Mouse (Mus musculus): ENCODE results near the gene Phf23. TPM values are rescaled to one million over a fixed set of nuclear protein-coding genes. Genes with fewer than 3 reads are reported as not detected.

Phf23 gene
- polyA plus RNA-seq, 1 experiment from 2014 or later = 75.0 TPM

DNA sequence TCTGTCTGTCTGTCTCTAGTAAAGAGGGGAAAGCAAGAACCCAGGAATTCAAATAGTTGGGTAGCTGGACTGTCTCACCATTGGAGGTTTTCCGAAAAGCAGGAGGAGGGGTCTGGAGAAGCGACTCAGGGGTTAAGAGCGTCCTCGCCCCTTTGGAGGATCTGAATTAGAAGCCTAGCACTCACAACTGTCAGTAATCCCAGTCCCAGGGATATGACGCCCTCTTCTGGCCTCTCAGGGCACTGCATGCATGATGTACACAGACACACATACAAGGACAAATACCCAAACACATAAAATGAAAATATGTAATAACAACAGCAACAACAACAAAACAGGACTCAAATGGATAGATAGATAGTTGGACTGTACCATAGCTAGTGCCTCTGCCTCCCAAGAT is 35.0 kb upstream of the Phf23 start:
- ATAC-seq (ENCODE audit: borderline replicate concordance, extremely low read depth, low FRiP score, low TSS enrichment) = no peak

GRCm38 (mm10) chr11:69961841-69962240 is 33.7 kb upstream of the Phf23 start:
- WGBS = 33% methylated on average over 5 of the region's 5 CpGs
- H3K9ac ChIP-seq = no peak overlapping the region
- peaks cover 7% of the 10 kb centered on the region; the same call in 1 of the 2 replicates for H3K4me1 ChIP-seq
- H3K4me2 ChIP-seq = no peak overlapping the region
- H3K4me3 ChIP-seq = no peak overlapping the region
- peaks cover 55% of the 10 kb centered on the region for H3K27me3 ChIP-seq
- no peaks in the 10 kb centered on the region for H3K36me3 ChIP-seq
- H3K9me3 ChIP-seq = no peaks in the 10 kb centered on the region
- H3K27ac ChIP-seq = no peak overlapping the region
- no peak for ATAC-seq (ENCODE audit: borderline replicate concordance, extremely low read depth, low FRiP score, low TSS enrichment)

More for the DNA sequence above, 35.0 kb upstream of the Phf23 start:
- no peak overlapping the region for H3K27ac ChIP-seq
- H3K4me2 ChIP-seq = no peak overlapping the region
- 32% methylated on average over 5 of the region's 5 CpGs for WGBS
- H3K9me3 ChIP-seq = no peaks in the 10 kb centered on the region
- H3K9ac ChIP-seq = no peak overlapping the region
- H3K36me3 ChIP-seq = no peaks in the 10 kb centered on the region
- H3K4me3 ChIP-seq = no peak overlapping the region
- H3K4me1 ChIP-seq = 0 out of 2 replicates have a peak, but pooled peaks cover 3% of the 10 kb centered on the region
- H3K27me3 ChIP-seq = peaks cover 43% of the 10 kb centered on the region

GRCm38 (mm10) chr11:69964650-69965270 is 30.8 kb upstream of the Phf23 start, which contains the start of gene Cldn7:
Gene Cldn7, plus strand, starts transcription at chr11:69964779.
- H3K9ac ChIP-seq = peak within 1 kb of the TSS; percentile 54
- peaks cover 16% of the 10 kb centered on the region for H3K36me3 ChIP-seq
- no peaks in the 10 kb centered on the region for H3K9me3 ChIP-seq
- peak within 1 kb of the TSS; percentile 54 for H3K4me3 ChIP-seq
- H3K4me1 ChIP-seq = peaks cover 8% of the 10 kb centered on the region; the same call in 1 of the 2 replicates
- peaks cover 63% of the 10 kb centered on the region for H3K27me3 ChIP-seq
- ATAC-seq (ENCODE audit: borderline replicate concordance, extremely low read depth, low FRiP score, low TSS enrichment) = no peak
- 7% methylated on average over 24 of the region's 24 CpGs for WGBS
- peak within 1 kb of the TSS; percentile 84 for H3K27ac ChIP-seq
- H3K4me2 ChIP-seq = peak within 1 kb of the TSS; percentile 61

- Histone ChIP-seq H3K27ac (peak overlapping the region; percentile 84), H3K36me3 (peaks cover 23% of the 10 kb centered on the region), H3K27me3 (peaks cover 63% of the 10 kb centered on the region), H3K4me3 (peak overlapping the region; percentile 54), H3K4me2 (peak overlapping the region; percentile 61), H3K4me1 (peaks cover 8% of the 10 kb centered on the region; the same call in 1 of the 2 replicates), H3K9me3 (no peaks in the 10 kb centered on the region), H3K9ac (peak overlapping the region; percentile 54)
- ATAC-seq (ENCODE audit: borderline replicate concordance, extremely low read depth, low FRiP score, low TSS enrichment) = peak; percentile 75
- 3% methylated on average over 49 of the region's 49 CpGs for WGBS
Observed at GRCm38 (mm10) chr11:69965271-69966005, 30.1 kb upstream of the Phf23 start.

- Histone ChIP-seq H3K27me3 (peaks cover 63% of the 10 kb centered on the region), H3K27ac (peak overlapping the region; percentile 71), H3K4me1 (peaks cover 8% of the 10 kb centered on the region; the same call in 1 of the 2 replicates), H3K4me2 (peak overlapping the region; percentile 61), H3K9ac (peak overlapping the region; percentile 54), H3K9me3 (no peaks in the 10 kb centered on the region), H3K4me3 (peak overlapping the region; percentile 54), H3K36me3 (peaks cover 25% of the 10 kb centered on the region)
- 2% methylated on average over 59 of the region's 59 CpGs for WGBS
- 0 out of 2 replicates have a peak, but pooled peaks have one; percentile 52 for ATAC-seq (ENCODE audit: borderline replicate concordance, extremely low read depth, low FRiP score, low TSS enrichment)
Observed at GRCm38 (mm10) chr11:69966006-69966859, 29.3 kb upstream of the Phf23 start.

DNA sequence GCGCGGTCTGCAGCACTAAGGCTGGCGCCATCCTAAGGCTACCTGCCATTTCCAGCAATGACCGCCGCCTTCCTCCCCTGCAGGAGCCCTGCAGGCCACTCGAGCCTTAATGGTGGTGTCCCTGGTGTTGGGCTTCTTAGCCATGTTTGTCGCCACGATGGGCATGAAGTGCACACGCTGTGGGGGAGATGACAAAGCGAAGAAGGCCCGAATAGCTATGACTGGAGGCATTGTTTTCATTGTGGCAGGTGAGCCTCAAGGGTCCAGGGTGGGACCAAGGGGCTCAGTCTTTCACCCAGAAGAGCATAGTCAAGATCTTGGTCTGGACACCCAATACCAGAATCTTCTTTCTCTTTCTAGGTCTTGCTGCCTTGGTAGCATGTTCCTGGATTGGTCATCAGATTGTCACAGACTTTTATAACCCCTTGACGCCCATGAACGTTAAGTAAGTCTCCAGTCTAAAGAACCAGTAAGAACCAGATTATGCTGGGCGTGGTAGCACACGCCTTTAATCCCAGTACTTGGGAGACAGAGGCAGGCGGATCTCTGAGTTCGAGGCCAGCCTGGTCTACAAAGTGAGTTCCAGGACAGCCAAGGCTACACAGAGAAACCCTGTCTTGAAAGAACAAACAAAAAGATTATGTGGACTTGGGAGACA is 28.6 kb upstream of the Phf23 start:
- Histone ChIP-seq H3K9me3 (no peaks in the 10 kb centered on the region), H3K4me1 (peaks cover 8% of the 10 kb centered on the region; the same call in 1 of the 2 replicates), H3K4me3 (peak overlapping the region; percentile 54), H3K9ac (peak overlapping the region; percentile 54), H3K36me3 (peaks cover 32% of the 10 kb centered on the region), H3K27me3 (peaks cover 56% of the 10 kb centered on the region), H3K4me2 (peak overlapping the region; percentile 61), H3K27ac (peak overlapping the region; percentile 71)
- WGBS = 34% methylated on average over 17 of the region's 17 CpGs
- no peak for ATAC-seq (ENCODE audit: borderline replicate concordance, extremely low read depth, low FRiP score, low TSS enrichment)

GRCm38 (mm10) chr11:69968793-69969192 is 26.8 kb upstream of the Phf23 start:
- no peak overlapping the region for H3K9ac ChIP-seq
- peaks cover 8% of the 10 kb centered on the region; the same call in 1 of the 2 replicates for H3K4me1 ChIP-seq
- H3K4me2 ChIP-seq = no peak overlapping the region
- peaks cover 39% of the 10 kb centered on the region for H3K27me3 ChIP-seq
- no peak for ATAC-seq (ENCODE audit: borderline replicate concordance, extremely low read depth, low FRiP score, low TSS enrichment)
- H3K4me3 ChIP-seq = no peak overlapping the region
- peaks cover 40% of the 10 kb centered on the region for H3K36me3 ChIP-seq
- H3K27ac ChIP-seq = no peak overlapping the region
- WGBS = 77% methylated on average over 4 of the region's 4 CpGs
- no peaks in the 10 kb centered on the region for H3K9me3 ChIP-seq

DNA sequence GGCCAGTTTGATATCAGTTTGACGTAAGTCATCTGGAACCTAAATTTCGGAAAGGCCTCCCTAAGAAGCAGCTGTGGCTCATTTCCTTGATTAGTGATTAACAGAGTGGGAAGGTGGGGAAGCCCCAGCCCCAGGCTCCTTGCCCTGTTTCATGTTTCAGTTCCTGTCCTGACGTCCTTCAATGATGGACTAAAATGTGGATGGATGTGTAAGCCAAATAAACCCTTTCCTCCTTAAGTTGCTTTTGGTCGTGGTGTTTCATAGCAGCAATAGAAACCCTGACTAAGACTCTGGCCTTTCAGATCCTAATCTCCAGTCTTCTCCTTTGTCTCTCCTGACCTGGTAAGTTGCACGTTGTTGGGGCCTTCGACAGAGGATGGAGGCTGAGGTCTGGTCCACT is 25.4 kb upstream of the Phf23 start:
- Histone ChIP-seq H3K4me3 (no peak overlapping the region), H3K9me3 (no peaks in the 10 kb centered on the region), H3K27ac (no peak overlapping the region), H3K27me3 (peaks cover 24% of the 10 kb centered on the region), H3K4me1 (peaks cover 8% of the 10 kb centered on the region; the same call in 1 of the 2 replicates), H3K4me2 (no peak overlapping the region), H3K9ac (no peak overlapping the region), H3K36me3 (peaks cover 53% of the 10 kb centered on the region)
- WGBS = 73% methylated on average over 6 of the region's 6 CpGs
- ATAC-seq (ENCODE audit: borderline replicate concordance, extremely low read depth, low FRiP score, low TSS enrichment) = no peak

GRCm38 (mm10) chr11:69970775-69971174 is 24.8 kb upstream of the Phf23 start:
- Histone ChIP-seq H3K4me3 (no peak overlapping the region), H3K36me3 (peaks cover 56% of the 10 kb centered on the region), H3K27ac (no peak overlapping the region), H3K9ac (no peak overlapping the region), H3K4me2 (no peak overlapping the region), H3K4me1 (peaks cover 5% of the 10 kb centered on the region; the same call in 1 of the 2 replicates), H3K9me3 (no peaks in the 10 kb centered on the region), H3K27me3 (peaks cover 19% of the 10 kb centered on the region)
- 62% methylated on average over 3 of the region's 3 CpGs for WGBS
- ATAC-seq (ENCODE audit: borderline replicate concordance, extremely low read depth, low FRiP score, low TSS enrichment) = no peak

DNA sequence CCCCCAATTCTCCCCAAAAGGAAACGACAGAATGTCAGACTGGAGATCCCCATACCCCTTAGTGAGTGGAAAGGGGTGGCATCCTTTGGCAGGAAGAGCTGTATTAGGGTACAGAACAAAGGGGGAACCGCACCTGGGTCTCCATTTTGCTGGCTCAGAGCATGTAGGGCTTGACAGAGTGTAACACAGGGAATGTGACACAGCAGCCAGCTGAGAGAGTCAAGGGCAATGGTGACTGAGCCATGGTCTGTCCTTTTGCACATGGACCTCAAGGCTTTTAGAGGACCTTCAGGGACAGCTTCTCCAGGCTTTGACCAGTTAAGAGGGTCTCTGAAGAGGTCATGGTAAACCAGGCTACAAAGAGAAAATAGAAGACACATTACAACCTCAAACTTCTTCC is 20.7 kb upstream of the Phf23 start:
- WGBS = 91% methylated on average over 2 of the region's 2 CpGs

DNA sequence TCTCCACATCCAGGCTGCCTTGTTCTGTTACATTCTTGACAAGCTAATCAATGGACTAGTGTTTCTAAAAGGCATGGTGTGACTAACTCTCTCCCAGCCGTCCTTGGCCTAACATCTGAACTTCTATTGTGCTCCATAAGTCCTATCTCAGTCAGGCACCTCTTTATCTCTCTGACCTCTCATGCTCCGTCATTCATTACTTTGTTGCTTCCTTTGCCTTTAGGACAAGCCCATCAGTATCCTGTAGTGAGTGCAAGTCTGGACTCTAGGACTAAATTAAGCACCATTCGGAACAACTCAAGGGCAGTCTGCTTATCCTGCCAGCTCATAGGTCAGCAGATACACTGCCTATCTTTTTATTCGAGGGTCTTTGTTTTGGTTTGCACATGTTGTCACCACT is 19.3 kb upstream of the Phf23 start:
- Histone ChIP-seq H3K4me3 (no peak overlapping the region), H3K27me3 (no peaks in the 10 kb centered on the region), H3K27ac (no peak overlapping the region), H3K4me2 (no peak overlapping the region), H3K9ac (no peak overlapping the region), H3K9me3 (no peaks in the 10 kb centered on the region), H3K4me1 (peaks cover 10% of the 10 kb centered on the region), H3K36me3 (peaks cover 57% of the 10 kb centered on the region)
- ATAC-seq (ENCODE audit: borderline replicate concordance, extremely low read depth, low FRiP score, low TSS enrichment) = no peak
- WGBS = 79% methylated on average over 4 of the region's 4 CpGs

More for the DNA sequence above, 20.7 kb upstream of the Phf23 start:
- Histone ChIP-seq H3K9ac (no peak overlapping the region), H3K4me1 (peaks cover 10% of the 10 kb centered on the region), H3K27me3 (no peaks in the 10 kb centered on the region), H3K36me3 (peaks cover 65% of the 10 kb centered on the region), H3K9me3 (no peaks in the 10 kb centered on the region), H3K4me2 (no peak overlapping the region), H3K4me3 (no peak overlapping the region), H3K27ac (no peak overlapping the region)
- no peak for ATAC-seq (ENCODE audit: borderline replicate concordance, extremely low read depth, low FRiP score, low TSS enrichment)
